Comparison of ENCODE assay signal across 20 mouse cellular contexts in the genomic region with DNA sequence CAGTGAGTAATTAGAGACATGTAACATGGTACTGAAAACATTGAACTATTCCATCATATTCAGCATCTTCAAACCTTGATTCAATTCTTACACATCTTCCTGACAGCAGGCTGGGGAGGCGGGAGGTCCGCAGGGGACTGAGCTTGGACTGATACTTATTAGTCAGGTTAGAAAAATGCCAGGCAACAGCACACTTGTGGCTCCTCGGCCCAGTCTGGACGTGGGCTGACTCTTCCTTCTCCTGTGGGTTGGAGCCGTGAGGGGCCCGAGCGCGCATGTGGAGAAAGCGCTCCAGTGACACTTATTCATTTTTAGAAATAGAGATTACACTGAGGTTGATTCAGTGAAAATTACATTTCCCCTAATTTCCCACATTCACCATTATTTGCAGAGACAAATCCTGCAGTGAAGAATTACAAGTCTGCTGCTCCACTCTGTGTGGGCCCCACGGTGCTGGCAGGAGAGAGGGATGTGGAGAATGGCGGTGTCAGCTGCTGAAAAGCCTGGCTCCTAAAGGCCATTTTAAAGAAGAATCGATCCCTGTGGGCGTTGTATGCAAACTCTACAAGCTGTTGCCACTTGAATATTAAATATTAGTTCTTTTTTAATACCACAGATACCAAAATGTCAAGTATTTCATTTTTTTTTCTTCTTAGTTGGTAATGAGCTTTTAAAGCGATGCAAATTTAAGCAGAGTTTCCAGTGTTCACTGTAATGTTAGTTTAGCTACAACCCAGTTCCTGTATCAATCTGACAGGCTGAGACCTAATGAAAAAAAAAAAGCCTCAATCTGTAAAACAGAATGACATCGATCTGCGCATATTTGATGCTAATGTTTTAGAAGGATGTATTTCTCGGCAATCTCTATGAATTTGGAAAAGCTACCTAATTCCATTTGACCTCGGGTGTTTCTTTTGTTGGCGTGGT.
DNase-seq lines count a peak whose midpoint lies in the region; ATAC-seq and TF ChIP-seq lines count a peak whose summit lies in the region.
"Had no signal": no experiment of that assay in that cellular context is flagged by ENCODE, and none has a peak within 500 bp of the region (broad histone marks: within the 10 kb centered on the region; RNA-seq: fewer than 3 reads in every experiment).

No protein-coding gene starts in this region.

- intact Hi-C loops in left cerebral cortex, postnatal 36 days (cut with DNase I), result loop anchor here (5.0 kb wide), 1 partner anchor 78 kb away; a partner anchor contains a TSS

- H3K36me3 ChIP-seq in E14TG2a.4 (ENCODE audit: insufficient read depth, low read length), result no peaks in the 10 kb centered on the region
- H3K36me3 ChIP-seq in forebrain, embryonic 15.5 days, result no peaks in the 10 kb centered on the region
- no peaks in the 10 kb centered on the region for H3K36me3 ChIP-seq in midbrain, embryonic 13.5 days
- H3K36me3 ChIP-seq: limb, embryonic 10.5 days had no signal

- DNase-seq in frontal cortex, postnatal 14 days (ENCODE audit: low spot score in 2 of 2), result no peak
- DNase-seq in embryo, embryonic 10 days (ENCODE audit: low spot score), result no peak
- DNase-seq in left cerebral cortex, postnatal 36 days (ENCODE audit: low spot score in 2 of 2), result no peak
- DNase-seq in adrenal gland, postnatal 14 days, result no peak
- DNase-seq: cerebellum, adult 11 months; cerebellum, postnatal 36 days; heart, postnatal 4 days; kidney, adult 11 months; lung, adult 2 months; thymus, postnatal 4 days had no signal

- peak overlapping the region; percentile 51 for H3K4me3 ChIP-seq in E14TG2a.4 (replicated peaks; ENCODE audit: low read length)
- no peak overlapping the region for H3K4me3 ChIP-seq in forebrain, embryonic 15.5 days
- H3K4me3 ChIP-seq in midbrain, embryonic 13.5 days (replicated peaks), result no peak overlapping the region
- H3K4me3 ChIP-seq: erythroblast, embryonic 14.5 days; layer of hippocampus, adult 2 months; limb, embryonic 10.5 days had no signal

- H3K4me1 ChIP-seq in E14TG2a.4 (replicated peaks; ENCODE audit: low read depth, low read length), result peaks cover 38% of the 10 kb centered on the region
- peaks cover 11% of the 10 kb centered on the region; the same call in 1 of the 2 replicates for H3K4me1 ChIP-seq in forebrain, embryonic 15.5 days
- H3K4me1 ChIP-seq in midbrain, embryonic 13.5 days (replicated peaks), result peaks cover 24% of the 10 kb centered on the region
- H3K4me1 ChIP-seq: limb, embryonic 10.5 days had no signal

- no peak overlapping the region for H3K27ac ChIP-seq in forebrain, embryonic 15.5 days (replicated peaks)
- no peak overlapping the region for H3K27ac ChIP-seq in midbrain, embryonic 13.5 days
- H3K27ac ChIP-seq: kidney, postnatal 0 days; layer of hippocampus, adult 2 months; limb, embryonic 10.5 days; macrophage had no signal

- H3K9me3 ChIP-seq in E14TG2a.4 (ENCODE audit: low read length), result no peaks in the 10 kb centered on the region
- no peaks in the 10 kb centered on the region for H3K9me3 ChIP-seq in forebrain, embryonic 15.5 days
- no peaks in the 10 kb centered on the region for H3K9me3 ChIP-seq in midbrain, embryonic 13.5 days
- H3K9me3 ChIP-seq: limb, embryonic 10.5 days had no signal

- H3K9ac ChIP-seq in forebrain, embryonic 15.5 days (replicated peaks), result no peak overlapping the region
- H3K9ac ChIP-seq in midbrain, embryonic 13.5 days (replicated peaks), result no peak overlapping the region

- 50% methylated on average over 19 of the region's 19 CpGs for WGBS in forebrain, embryonic 15.5 days
- WGBS in midbrain, embryonic 13.5 days, result 56% methylated on average over 19 of the region's 19 CpGs

- peak; percentile 47 for ATAC-seq in frontal cortex, adult (ENCODE audit: low TSS enrichment)
- peak; percentile 42; the same call in 1 of the 2 replicates for ATAC-seq in forebrain, embryonic 15.5 days (replicated peaks)
- ATAC-seq in midbrain, embryonic 13.5 days, result peak; percentile 77

- no peak overlapping the region for H3K4me2 ChIP-seq in forebrain, embryonic 15.5 days (replicated peaks)
- 0 out of 2 replicates have a peak overlapping the region, but pooled peaks have one; percentile 9 for H3K4me2 ChIP-seq in midbrain, embryonic 13.5 days (replicated peaks)
- H3K4me2 ChIP-seq: liver, embryonic 11.5 days had no signal

- no peak for TF ChIP-seq CTCF in E14TG2a.4 (conservative IDR thresholded peaks at IDR 0.05; ENCODE audit: low read length)

- 0 out of 2 replicates have a peak, but pooled peaks cover 8% of the 10 kb centered on the region for H3K27me3 ChIP-seq in E14TG2a.4 (ENCODE audit: insufficient read depth, low read length)
- H3K27me3 ChIP-seq in forebrain, embryonic 15.5 days, result no peaks in the 10 kb centered on the region
- H3K27me3 ChIP-seq in midbrain, embryonic 13.5 days, result no peaks in the 10 kb centered on the region
